Mouse (Mus musculus) cortical plate, adult 2 months (tissue): ENCODE results near the gene Ngly1.

Experiments used
- CTCF ChIP-seq: fragments of 200-500 bp; IDR thresholded peaks from 2 replicates; pipeline ENCODE4 v1.5.1; 2011; ENCODE audit warnings: mild to moderate bottlenecking, control low read depth, low read length; ENCODE audit not compliant: insufficient read depth; ENCODE audit errors: extremely low read depth
- POLR2A ChIP-seq: fragments of 200-500 bp; IDR thresholded peaks from 2 replicates; pipeline ENCODE4 v1.6.1; 2011; ENCODE audit warnings: mild to moderate bottlenecking, low read length, control low read depth; ENCODE audit not compliant: insufficient read depth; ENCODE audit errors: extremely low read depth

DNA sequence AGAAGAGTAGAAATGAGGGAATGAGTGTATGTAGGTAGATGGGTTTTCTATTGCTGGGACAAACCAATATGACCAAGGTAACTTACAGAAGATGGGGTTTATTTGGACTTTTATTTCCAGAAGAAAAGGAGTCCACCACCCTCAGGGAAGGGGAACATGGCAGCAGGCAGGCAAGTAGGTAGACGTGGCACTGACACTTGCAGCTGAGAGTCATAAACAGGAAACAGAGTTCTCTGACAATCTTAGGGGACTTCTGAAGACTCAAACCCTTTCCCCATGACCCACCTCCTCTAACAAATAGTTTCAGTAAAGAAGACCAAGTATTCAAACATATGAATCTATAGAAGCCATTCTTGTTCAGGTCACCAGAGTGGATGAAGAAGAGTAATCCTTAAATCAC lies 44.8 kb downstream of the Ngly1 start:
- TF ChIP-seq POLR2A = no peak
- no peak for TF ChIP-seq CTCF
